Mouse (Mus musculus): ENCODE results near the gene Braf.
"Not testable (repeated sequence)": the region's sequence is repeated elsewhere in the genome, so short reads cannot be mapped to it uniquely, and the experiment has no call there.

Gene Braf

GRCm38 (mm10) chr6:39724866-39725711 lies at the start of gene Braf:
Gene Braf, minus strand, starts transcription at chr6:39725463.
- CTCF ChIA-PET = no interaction called here

GRCm38 (mm10) chr6:39775029-39775428 lies 49.8 kb upstream of the Braf start:
- CTCF ChIA-PET = no interaction called here

DNA sequence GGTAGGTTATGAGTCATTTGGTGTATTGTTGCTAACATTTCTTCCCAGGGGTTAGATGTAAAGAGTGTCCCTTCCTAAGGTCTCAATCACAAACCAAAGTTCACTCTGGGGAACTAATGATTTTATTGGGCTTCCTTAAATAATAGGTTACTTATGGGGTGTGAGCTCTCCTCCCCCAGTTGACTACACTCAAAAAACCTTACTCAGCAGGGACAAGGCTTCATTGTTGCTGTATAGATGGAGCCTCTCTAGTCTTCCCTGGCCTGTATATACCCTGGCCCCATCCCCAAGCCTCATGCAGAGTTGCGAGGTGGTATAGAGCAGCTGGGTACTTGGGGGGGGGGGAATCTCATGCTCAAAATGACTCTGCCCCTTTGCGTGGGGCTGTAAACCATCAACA lies 32.0 kb upstream of the Braf start:
- CTCF ChIA-PET = no interaction called here

- CTCF ChIA-PET = no interaction called here
Observed at GRCm38 (mm10) chr6:39749881-39750280, 24.6 kb upstream of the Braf start.

GRCm38 (mm10) chr6:39747094-39747493 lies 21.8 kb upstream of the Braf start:
- CTCF ChIA-PET = no interaction called here

DNA sequence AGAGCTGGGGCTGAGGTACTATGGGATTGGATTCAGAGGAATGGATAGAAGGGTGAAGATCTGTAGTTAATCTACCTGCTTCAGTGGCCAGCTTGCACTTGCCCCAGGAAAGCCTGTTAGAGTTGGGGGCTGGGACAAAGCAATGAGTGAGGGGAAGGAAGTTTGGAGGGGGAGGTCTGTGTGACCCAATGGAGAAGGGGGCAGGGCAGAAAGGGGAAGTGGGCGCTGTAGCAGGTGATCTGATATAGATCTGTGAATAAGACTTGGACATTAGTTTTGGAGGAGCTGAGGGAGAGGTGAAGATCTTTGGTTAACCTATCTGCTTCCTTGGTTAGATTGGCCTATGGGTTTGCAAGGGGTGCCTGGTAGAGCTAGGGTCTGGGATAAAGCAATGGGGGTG lies 20.2 kb upstream of the Braf start:
- CTCF ChIA-PET = no interaction called here

DNA sequence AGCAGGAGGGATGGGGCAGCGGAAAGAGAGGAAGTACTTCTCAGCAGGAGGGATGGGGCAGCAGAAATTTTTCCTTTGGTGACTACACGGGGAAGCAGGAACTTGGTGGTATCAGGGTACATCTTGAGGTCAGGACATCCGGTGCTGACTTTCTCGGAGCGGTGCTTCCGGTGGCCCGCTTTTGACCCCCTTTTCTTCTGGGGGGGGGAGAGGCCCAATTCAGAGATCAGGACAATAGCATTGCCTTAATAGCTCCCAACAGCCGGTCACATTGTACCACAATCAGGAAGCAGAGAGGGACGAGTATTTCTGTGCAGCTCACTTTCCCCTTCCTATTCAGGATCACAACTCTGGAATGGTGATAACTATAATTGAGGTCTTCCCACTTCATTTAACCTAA lies 14.4 kb upstream of the Braf start:
- CTCF ChIA-PET = not testable (repeated sequence)

- CTCF ChIA-PET = no interaction called here
Observed at GRCm38 (mm10) chr6:39728095-39728494, 2.8 kb upstream of the Braf start.

GRCm38 (mm10) chr6:39726149-39726548 lies 886 bp upstream of the Braf start:
- CTCF ChIA-PET = interaction anchor here (0.6 kb wide), 1 partner anchor 1171 kb away, joined by 5 read pairs; no protein-coding TSS in a partner anchor

DNA sequence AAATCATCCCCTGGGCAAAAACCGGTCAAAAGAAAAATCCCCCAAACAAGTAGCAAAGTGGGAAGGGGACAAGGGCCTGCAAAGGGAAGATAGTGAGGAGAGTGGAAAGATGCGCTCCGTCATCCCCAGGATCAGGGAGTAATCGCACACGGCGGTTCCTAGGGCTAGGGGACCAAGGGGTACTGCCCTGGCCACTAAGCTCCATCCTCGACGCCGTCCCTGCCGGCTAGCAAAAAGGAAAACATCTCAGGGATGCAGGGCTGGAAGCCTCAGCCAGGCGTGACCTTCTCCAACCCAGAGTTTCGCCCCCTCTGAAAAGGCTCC lies 759 bp downstream of the Braf start:
- CTCF ChIA-PET = interaction anchor here (0.7 to 1.2 kb wide), 2 partner anchors 12 to 17 kb away, joined by 4 read pairs; no protein-coding TSS in a partner anchor

GRCm38 (mm10) chr6:39724071-39724470 lies 1.2 kb downstream of the Braf start:
- CTCF ChIA-PET = interaction anchor here (0.7 to 1.2 kb wide), 2 partner anchors 12 to 16 kb away, joined by 4 read pairs; no protein-coding TSS in a partner anchor

DNA sequence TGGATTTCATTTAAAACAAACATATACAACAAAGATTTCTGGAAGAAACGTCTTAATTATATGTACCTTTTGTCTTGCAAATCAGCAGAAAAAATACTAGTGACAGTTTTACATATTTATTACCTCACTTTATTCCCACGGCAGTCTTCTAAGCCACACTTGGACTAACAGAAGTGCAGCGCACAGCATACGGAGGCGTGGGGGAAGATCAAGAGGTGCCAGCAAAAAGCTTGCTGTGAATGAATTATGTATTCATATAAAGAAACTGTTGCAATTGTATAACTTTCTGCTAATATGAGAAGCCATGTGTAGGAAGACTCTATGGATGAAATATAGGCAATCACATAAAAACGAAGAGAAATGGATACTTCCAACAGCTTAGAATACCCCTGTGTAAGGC lies 6.7 kb downstream of the Braf start:
- CTCF ChIA-PET = no interaction called here

DNA sequence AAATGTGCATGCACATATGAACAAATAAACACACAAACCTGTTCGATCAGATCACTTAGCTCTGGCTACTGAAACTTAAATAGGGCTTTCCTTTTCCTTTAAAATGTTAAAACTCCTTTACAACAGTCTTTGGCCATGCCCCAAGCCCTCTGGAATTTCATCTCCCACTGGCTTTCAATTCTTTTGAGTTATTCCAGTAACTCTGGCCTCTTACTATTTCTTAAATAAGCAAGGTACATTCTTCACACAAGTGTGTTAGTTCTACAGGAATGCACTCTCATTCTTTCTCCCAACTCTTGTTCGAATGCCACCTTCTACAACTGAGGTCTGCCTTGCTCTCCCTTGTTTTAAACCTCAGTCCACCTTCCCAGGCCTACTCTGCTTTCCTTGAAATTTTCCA lies 8.2 kb downstream of the Braf start:
- CTCF ChIA-PET = no interaction called here

DNA sequence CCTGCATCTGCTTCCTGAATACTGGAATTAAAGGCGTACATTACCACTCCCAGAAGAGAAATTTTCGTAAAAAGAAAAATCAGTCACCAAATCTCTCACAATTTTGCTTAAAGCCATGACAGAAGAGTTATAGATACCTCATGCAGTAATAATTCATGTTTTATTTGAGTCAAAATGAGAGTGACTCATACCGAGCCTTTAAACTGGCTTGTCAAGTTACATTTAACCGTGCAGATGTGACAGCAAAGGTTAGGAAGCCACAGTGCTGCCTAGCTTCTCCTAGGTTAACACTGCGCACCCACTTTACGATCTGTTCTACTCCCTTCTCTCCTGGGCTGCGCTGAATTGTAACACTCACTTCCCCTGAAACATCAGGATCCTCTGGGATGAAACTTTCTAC lies 10.9 kb downstream of the Braf start:
- CTCF ChIA-PET = no interaction called here

- CTCF ChIA-PET = no interaction called here
Observed at GRCm38 (mm10) chr6:39713399-39713798, 11.9 kb downstream of the Braf start.

DNA sequence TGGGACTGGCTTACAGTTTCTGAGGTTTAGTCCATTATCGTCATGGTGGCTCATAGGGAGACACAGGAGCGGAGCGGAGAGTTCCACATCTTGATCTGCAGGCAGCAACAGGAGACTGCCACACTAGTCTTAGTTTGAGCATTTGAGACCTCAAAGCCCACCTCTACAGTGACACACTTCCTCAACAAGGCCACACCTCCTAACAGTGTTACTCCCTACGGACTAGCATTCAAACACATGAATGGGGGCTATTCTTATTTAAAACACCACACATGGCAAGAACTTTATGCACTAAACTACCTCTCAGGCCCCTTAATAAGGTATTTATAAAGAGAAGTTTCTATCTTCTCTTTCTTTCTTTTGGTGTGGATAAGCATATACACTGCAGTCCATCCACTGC lies 19.6 kb downstream of the Braf start:
- CTCF ChIA-PET = interaction anchor here (0.5 kb wide), 1 partner anchor 33 kb away, joined by 5 read pairs; no protein-coding TSS in a partner anchor

- CTCF ChIA-PET = no interaction called here
Observed at GRCm38 (mm10) chr6:39693126-39693525, 32.1 kb downstream of the Braf start.

- CTCF ChIA-PET = not testable (repeated sequence)
Observed at GRCm38 (mm10) chr6:39686839-39687238, 38.4 kb downstream of the Braf start.

GRCm38 (mm10) chr6:39681795-39682194 lies 43.5 kb downstream of the Braf start:
- CTCF ChIA-PET = interaction anchor here (0.6 kb wide), 1 partner anchor 10 kb away, joined by 3 read pairs; no protein-coding TSS in a partner anchor

DNA sequence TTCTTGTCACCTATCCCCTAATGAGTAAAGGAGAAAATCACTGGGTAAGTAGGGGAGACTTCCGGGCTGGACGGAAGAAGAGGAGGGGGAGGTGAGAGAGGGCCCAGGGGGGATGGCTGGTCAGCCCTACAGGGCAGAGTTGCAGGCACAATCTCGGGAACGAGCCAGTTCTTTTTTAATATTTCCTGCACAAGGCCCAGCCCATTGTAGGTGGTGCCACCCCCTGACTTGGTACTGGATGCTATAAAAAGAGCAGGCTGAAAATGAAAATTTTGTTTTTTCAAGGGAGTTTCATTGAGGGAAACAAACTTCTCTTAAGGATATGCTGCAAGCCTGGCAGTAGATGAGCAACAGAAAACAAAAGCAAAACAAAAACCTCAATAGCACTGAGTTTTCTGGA lies 44.7 kb downstream of the Braf start:
- CTCF ChIA-PET = no interaction called here

- CTCF ChIA-PET = interaction anchor here (0.6 kb wide), 1 partner anchor 118 kb away, joined by 3 read pairs; no protein-coding TSS in a partner anchor
Observed at GRCm38 (mm10) chr6:39678241-39678640, 47.0 kb downstream of the Braf start.

DNA sequence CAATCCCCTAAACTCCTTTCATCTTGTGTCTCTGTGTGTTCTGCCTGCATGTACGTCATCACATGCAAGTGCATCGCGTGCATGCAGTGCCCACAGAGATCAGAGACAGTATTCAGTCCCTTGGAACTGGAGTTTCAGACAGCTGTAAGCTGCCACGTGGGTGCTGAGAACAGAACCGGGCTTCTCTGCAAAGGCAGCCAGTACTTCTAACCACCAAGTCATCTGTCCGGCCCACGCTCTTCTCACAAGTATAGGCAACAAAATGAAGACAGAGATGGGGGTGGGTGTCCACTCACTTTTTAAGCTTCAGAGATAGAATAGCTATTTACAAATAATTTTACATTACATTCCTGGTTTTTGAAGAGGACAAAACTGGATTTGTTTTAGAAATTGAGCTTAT lies 50.2 kb downstream of the Braf start:
- CTCF ChIA-PET = interaction anchor here (0.7 kb wide), 1 partner anchor 136 kb away, joined by 3 read pairs; no protein-coding TSS in a partner anchor

DNA sequence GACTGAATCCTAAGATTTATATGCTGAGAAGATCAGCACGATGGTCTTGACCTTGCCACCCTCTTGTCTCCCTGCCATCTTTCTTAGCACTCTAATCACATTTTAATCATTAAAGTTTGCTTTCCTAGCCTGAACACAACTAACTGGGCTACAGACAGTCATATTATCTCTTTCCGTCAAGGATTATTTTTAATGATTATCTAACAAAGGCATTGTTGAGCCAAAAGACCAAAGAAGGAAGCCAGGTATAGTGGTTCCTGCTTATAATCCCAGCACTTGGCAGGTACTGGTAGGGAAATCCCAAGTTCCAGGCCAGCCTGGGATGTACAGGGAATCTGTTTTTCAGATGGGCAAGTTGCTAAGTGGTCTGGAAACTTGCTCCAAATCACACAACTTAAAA lies 114.0 kb downstream of the Braf start:
- CTCF ChIA-PET = no interaction called here

DNA sequence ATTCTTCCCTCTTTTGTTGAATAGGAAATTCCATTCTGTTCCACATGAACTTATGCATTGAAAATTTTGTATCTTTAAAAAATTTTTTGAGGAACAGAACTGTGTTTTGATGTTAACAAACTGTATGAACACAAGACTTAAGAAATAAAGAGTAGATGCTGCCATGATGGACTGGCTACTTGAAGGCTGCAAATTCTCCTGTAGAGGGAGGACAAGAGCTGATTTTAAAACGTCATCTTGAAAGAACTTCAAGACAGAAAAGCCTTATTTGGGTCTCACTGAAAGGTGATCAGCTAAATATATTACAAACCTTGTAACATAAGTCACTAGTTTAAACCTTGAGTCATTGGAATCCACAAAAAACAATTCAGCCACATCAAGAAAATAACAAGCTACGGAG lies 115.1 kb downstream of the Braf start:
- CTCF ChIA-PET = interaction anchor here (1.3 kb wide), 1 partner anchor 147 kb away, joined by 3 read pairs; no protein-coding TSS in a partner anchor

Data from spleen, embryonic (tissue).